Mouse (Mus musculus): Measurements from ENCODE around the gene Tuba4a. TPM values are rescaled to one million over a fixed set of nuclear protein-coding genes. Genes with fewer than 3 reads are reported as not detected.

Gene Tuba4a
- total RNA-seq (2021), result 100 to 1,000 TPM; 490 to 573 TPM
- long read RNA-seq, experiment 1, transcript Tuba4a-202 (4 exons, 2,840 nt), result major isoform, 217 of 273 reads
- long read RNA-seq, experiment 1, partial matches to known transcripts, result 19 of 273 reads
- long read RNA-seq, experiment 1, other reads (novel, unspliced or antisense), result 36 of 273 reads
- long read RNA-seq, experiment 2, transcript Tuba4a-202 (4 exons, 2,840 nt), result major isoform, 257 of 329 reads
- long read RNA-seq, experiment 2, partial matches to known transcripts, result 45 of 329 reads
- long read RNA-seq, experiment 2, other reads (novel, unspliced or antisense), result 27 of 329 reads

GRCm38 (mm10) chr1:75219531-75219930 lies at the start of gene Tuba4a:
Tuba4a (minus strand) TSS chr1:75219865.
- DNase-seq, result no peak

GRCm38 (mm10) chr1:75264091-75264880 lies 44.6 kb upstream of the Tuba4a start, which contains the start of gene Ptprn:
Ptprn (minus strand) TSS chr1:75264502.
- no peak for DNase-seq

GRCm38 (mm10) chr1:75262969-75263951 lies 43.6 kb upstream of the Tuba4a start:
- DNase-seq, result peak; percentile 83

GRCm38 (mm10) chr1:75261278-75261677 lies 41.6 kb upstream of the Tuba4a start:
- no peak for DNase-seq

GRCm38 (mm10) chr1:75255516-75256046 lies 35.9 kb upstream of the Tuba4a start:
- no peak for DNase-seq

- no peak for DNase-seq
These were observed 35.0 kb upstream of the Tuba4a start for GRCm38 (mm10) chr1:75254625-75255013.

GRCm38 (mm10) chr1:75253849-75254624 lies 34.4 kb upstream of the Tuba4a start:
- DNase-seq, result peak; percentile 88

- no peak for DNase-seq
These were observed 33.4 kb upstream of the Tuba4a start for GRCm38 (mm10) chr1:75253029-75253428.

- no peak for DNase-seq
These were observed 32.6 kb upstream of the Tuba4a start for GRCm38 (mm10) chr1:75252308-75252707.

GRCm38 (mm10) chr1:75251112-75251970 lies 31.7 kb upstream of the Tuba4a start:
- DNase-seq, result peak; percentile 77

GRCm38 (mm10) chr1:75250498-75250897 lies 30.8 kb upstream of the Tuba4a start:
- DNase-seq, result no peak

- DNase-seq, result peak; percentile 38
These were observed 28.5 kb upstream of the Tuba4a start for GRCm38 (mm10) chr1:75248041-75248772.

- DNase-seq, result no peak
These were observed 27.6 kb upstream of the Tuba4a start for GRCm38 (mm10) chr1:75247071-75247930.

- DNase-seq, result peak; percentile 31
These were observed 25.2 kb upstream of the Tuba4a start for GRCm38 (mm10) chr1:75244836-75245235.

- no peak for DNase-seq
These were observed 24.6 kb upstream of the Tuba4a start for GRCm38 (mm10) chr1:75244175-75244826.

- no peak for DNase-seq
These were observed 23.7 kb upstream of the Tuba4a start for GRCm38 (mm10) chr1:75243411-75243810.

GRCm38 (mm10) chr1:75239591-75239990 lies 19.9 kb upstream of the Tuba4a start:
- DNase-seq, result no peak

Data from gastrocnemius, postnatal 10 days (tissue).